Mouse (Mus musculus): Measurements from ENCODE around the gene Taf1b. TPM values are rescaled to one million over a fixed set of nuclear protein-coding genes. Genes with fewer than 3 reads are reported as not detected.

Gene Taf1b
- polyA plus RNA-seq, 1 experiment from 2014 or later: 37.9 TPM

DNA sequence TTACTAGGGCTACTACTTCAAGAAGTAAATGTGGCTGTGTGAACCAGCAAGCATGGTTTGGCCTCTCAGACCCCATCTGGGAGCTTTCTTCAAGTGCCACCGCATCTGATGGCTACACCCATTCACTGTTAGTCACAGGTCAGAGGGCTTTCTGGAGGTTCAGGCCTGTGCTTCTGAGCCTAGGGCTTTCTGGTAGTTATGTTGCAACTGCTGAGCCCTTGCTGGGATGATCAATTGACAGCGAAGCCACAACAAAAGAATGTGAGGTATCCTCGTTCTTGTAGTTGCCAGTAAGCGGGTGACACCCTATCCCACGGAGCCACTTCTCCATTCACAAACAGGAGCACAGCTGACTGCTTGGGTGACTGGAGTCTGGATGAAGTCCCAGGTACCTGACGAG is 67.2 kb downstream of the Taf1b start:
- 80% methylated on average over 6 of the region's 6 CpGs for WGBS
- no peak for ATAC-seq (ENCODE audit: low FRiP score)
- Histone ChIP-seq H3K27ac (no peak overlapping the region), H3K4me1 (replicated peaks) (no peaks in the 10 kb centered on the region), H3K4me3 (no peak overlapping the region), H3K9me3 (no peaks in the 10 kb centered on the region), H3K9ac (no peak overlapping the region), H3K27me3 (peaks cover 7% of the 10 kb centered on the region), H3K36me3 (peaks cover 6% of the 10 kb centered on the region; the same call in 1 of the 2 replicates), H3K4me2 (no peak overlapping the region)

DNA sequence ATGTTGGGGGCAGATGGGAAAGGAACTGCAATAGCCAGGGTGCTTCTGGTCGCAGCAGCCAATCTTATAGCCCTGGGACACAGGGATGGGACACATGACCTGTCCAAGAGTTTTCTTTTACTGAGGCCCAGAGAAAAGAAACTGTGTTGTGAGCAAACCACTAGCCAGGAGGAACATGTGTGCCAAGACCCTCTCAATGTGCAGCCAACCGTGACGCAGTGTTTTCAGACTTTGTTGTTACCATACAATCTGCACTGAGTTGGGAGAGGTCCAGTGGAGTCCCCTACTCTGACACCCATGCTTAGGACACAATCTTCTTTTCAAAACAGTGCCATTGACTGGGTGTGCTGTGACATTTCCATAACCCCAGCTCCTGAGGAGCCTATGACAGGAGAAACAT is 69.4 kb downstream of the Taf1b start:
- no peak overlapping the region for H3K4me3 ChIP-seq
- 88% methylated on average over 3 of the region's 3 CpGs for WGBS
- H3K27me3 ChIP-seq: peaks cover 22% of the 10 kb centered on the region
- no peaks in the 10 kb centered on the region for H3K9me3 ChIP-seq
- peaks cover 8% of the 10 kb centered on the region for H3K4me1 ChIP-seq (replicated peaks)
- no peak overlapping the region for H3K9ac ChIP-seq
- H3K36me3 ChIP-seq: no peaks in the 10 kb centered on the region
- no peak overlapping the region for H3K27ac ChIP-seq
- no peak overlapping the region for H3K4me2 ChIP-seq
- ATAC-seq (ENCODE audit: low FRiP score): no peak

DNA sequence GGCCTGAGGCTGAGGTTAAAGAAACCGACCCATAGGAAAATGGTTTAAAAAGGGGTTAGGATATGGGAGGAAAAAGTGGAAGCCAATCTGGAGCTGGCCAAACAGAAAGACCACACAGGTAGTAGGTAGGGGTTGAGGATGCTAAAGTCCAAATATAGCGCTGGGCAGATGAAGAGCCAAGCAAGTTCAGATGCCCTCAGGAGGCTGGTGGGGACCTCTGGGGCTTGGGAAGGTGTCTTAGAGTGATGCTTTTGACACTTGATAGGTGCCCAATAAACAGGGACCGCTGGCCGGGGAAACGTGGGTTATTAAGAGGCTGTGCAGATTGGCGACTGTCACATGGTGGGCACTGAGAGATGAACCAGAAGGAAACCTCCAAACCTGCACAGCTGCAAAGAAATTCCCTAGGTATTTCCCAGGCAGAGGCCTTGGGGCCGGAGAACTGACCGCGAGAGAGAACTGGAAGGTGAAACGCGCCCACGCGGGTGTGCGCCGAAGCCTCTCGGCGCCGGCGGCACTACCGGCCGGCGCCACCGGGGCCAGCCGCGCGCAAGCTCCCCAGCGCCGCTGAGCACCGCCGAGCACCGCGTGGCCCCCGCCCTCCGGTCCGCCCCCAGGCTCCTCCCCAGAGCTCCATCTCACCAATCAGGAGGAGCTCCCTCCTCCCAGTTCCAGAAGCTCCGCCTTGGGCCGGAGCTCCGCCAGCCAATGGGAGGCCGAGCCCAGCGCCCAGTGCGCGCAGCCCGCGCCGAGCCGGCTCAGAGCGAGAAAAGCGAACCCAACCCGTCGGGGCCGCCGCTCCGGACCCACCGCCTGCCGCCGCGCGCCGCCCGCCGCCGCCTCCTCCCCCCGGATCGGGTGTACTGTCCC is 73.6 kb downstream of the Taf1b start, which contains the start of gene Grhl1:
Gene Grhl1 (plus strand): TSS at position 761 of the 870 bp plus-strand sequence.
- peaks cover 9% of the 10 kb centered on the region for H3K4me1 ChIP-seq (replicated peaks)
- H3K27ac ChIP-seq: no peak within 1 kb of the TSS
- H3K9me3 ChIP-seq: no peaks in the 10 kb centered on the region
- H3K4me2 ChIP-seq: peak within 1 kb of the TSS; percentile 68
- peak within 1 kb of the TSS; percentile 65 for H3K4me3 ChIP-seq
- peak within 1 kb of the TSS; percentile 74 for H3K9ac ChIP-seq
- peaks cover 41% of the 10 kb centered on the region for H3K27me3 ChIP-seq
- H3K36me3 ChIP-seq: no peaks in the 10 kb centered on the region
- WGBS: 3% methylated on average over 59 of the region's 64 CpGs
- ATAC-seq (ENCODE audit: low FRiP score): peak; percentile 99

DNA sequence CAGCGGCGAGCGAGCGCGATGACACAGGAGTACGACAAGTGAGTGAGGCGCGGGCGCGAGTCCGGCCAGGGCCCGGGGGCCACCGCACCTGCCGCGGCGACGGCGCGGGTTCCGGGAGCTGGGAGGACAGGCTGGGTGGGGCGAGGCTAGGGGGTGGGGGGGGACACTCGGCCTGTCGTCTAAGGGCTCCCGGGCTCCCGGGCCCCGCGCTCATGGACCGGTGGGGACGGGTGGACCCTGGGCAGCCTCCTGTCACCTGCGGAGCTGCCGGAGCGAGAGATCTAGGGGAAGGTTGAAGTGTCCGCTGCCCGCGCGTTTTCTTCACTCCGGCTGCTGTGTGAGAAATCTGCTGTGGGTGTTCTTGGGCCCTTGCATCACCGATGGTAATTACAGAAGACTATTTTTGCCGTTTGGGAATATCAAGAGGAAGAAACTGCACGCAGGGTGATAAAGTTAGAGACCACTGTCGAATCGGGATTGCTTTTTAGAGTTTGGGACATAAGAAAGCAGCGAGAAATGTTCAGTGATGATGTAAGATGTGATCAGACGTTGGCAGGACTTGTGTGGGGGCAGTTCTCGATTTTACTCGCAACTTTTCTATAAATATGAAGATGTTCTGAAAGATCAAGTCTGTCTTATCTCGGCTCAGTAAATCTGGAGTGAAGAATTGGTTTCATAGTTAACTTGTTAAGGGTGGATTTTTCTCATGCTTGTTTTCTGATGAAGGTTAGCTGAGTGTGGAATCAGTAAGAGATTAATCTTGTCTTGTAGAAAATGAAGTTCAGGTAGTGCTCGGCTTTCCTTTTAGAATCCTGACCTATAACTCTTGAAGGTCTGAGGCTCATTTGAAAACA is 74.5 kb downstream of the Taf1b start:
- no peaks in the 10 kb centered on the region for H3K9me3 ChIP-seq
- H3K27ac ChIP-seq: no peak overlapping the region
- H3K36me3 ChIP-seq: no peaks in the 10 kb centered on the region
- peak; percentile 77 for ATAC-seq (ENCODE audit: low FRiP score)
- H3K4me1 ChIP-seq (replicated peaks): peaks cover 9% of the 10 kb centered on the region
- peak overlapping the region; percentile 68 for H3K4me2 ChIP-seq
- H3K27me3 ChIP-seq: peaks cover 41% of the 10 kb centered on the region
- peak overlapping the region; percentile 65 for H3K4me3 ChIP-seq
- peak overlapping the region; percentile 74 for H3K9ac ChIP-seq
- WGBS: 6% methylated on average over 47 of the region's 48 CpGs

DNA sequence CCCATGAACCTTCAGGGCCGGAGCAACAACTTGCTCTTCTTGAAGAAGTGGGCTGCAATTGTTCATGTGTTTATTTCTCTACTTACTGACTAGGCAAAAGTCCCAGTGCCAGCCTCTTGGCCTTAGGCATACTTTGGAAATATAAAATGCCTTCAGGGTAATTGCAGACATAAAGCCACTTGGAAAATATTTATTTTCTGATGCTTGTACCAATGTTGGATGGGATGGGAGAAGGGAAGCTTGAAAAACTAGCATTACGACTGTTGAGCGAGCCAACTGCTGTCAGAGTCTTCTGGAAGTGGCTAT is 75.1 kb downstream of the Taf1b start:
- ATAC-seq (ENCODE audit: low FRiP score): no peak
- H3K9me3 ChIP-seq: no peaks in the 10 kb centered on the region
- no peak overlapping the region for H3K9ac ChIP-seq
- no peak overlapping the region for H3K4me2 ChIP-seq
- peaks cover 41% of the 10 kb centered on the region for H3K27me3 ChIP-seq
- H3K4me1 ChIP-seq (replicated peaks): peaks cover 9% of the 10 kb centered on the region
- H3K4me3 ChIP-seq: no peak overlapping the region
- 62% methylated on average over 3 of the region's 3 CpGs for WGBS
- no peak overlapping the region for H3K27ac ChIP-seq
- no peaks in the 10 kb centered on the region for H3K36me3 ChIP-seq

DNA sequence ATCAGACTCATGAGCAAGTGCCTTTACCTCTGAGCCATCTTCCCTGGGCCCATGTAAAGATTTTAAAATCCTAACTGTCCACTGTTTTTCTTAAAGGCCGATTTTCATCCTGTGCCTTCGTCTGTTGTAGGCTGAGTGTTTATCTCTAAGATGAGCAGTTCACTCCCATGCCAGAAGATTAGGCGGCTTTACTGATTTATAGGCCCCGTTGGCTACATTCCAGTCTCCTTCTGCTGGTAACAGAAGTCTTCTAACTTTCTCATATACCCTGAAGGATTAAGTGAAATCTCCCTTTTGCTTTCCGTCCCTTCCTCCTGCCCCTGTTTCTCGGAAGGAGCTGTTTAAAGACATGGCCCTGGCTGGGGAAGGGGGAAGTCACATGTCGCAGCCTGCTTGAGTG is 76.7 kb downstream of the Taf1b start:
- no peak overlapping the region for H3K4me3 ChIP-seq
- H3K36me3 ChIP-seq: no peaks in the 10 kb centered on the region
- H3K27ac ChIP-seq: no peak overlapping the region
- no peaks in the 10 kb centered on the region for H3K9me3 ChIP-seq
- peaks cover 9% of the 10 kb centered on the region for H3K4me1 ChIP-seq (replicated peaks)
- peaks cover 39% of the 10 kb centered on the region for H3K27me3 ChIP-seq
- no peak for ATAC-seq (ENCODE audit: low FRiP score)
- 64% methylated on average over 7 of the region's 7 CpGs for WGBS
- H3K4me2 ChIP-seq: no peak overlapping the region
- H3K9ac ChIP-seq: no peak overlapping the region

DNA sequence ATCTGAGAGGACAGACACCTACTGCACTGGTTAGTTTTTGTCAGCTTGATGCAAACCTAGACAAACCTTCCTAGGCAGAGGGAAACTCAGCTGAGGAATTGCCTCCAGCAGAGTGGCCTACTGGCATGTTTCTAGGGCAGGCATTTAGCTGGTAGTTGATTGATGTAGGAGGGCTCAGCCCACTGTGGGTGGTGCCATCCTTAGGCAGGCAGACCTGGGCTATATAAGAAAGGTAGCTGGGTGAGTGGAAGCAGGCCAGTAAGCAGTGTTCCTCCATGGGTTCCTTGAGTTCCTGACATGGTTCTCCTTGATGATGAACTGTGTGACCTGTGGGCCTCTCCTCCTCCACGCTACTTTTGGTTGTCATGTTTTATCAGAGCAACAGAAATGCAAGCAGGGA is 82.3 kb downstream of the Taf1b start:
- no peak for ATAC-seq (ENCODE audit: low FRiP score)
- H3K27me3 ChIP-seq: 0 out of 2 replicates have a peak, but pooled peaks cover 4% of the 10 kb centered on the region
- 92% methylated on average over 1 of the region's 1 CpGs for WGBS

DNA sequence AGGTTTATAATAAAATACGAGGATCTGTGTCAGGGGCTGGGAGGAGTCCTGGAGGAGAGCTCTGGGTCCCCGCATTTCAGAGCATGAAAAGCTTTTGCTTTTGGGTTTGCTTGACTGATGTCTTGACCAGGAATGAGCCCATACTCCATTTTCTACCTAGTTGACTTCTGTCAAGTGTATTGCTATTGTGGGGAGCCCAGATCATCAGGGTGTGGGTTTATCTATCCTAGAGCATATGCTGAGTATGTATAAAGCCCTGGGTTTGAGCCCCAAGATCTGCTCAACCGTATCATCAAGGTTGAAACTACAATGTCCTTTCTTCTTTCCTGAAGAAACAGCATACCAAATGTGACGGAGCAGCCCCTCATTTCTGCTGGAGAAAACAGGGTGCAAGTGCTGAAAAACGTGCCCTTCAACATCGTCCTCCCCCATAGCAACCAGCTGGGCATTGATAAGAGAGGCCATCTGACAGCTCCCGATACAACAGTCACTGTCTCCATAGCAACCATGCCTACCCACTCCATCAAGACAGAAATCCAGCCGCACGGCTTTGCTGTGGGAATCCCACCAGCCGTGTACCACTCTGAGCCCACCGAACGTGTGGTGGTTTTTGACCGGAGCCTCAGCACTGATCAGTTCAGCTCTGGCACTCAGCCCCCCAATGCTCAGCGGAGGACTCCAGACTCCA is 83.0 kb downstream of the Taf1b start:
- H3K4me3 ChIP-seq: no peak overlapping the region
- H3K27me3 ChIP-seq: 0 out of 2 replicates have a peak, but pooled peaks cover under 1% of the 10 kb centered on the region
- no peaks in the 10 kb centered on the region for H3K9me3 ChIP-seq
- 56% methylated on average over 14 of the region's 14 CpGs for WGBS
- H3K27ac ChIP-seq: no peak overlapping the region
- no peak overlapping the region for H3K4me2 ChIP-seq
- H3K4me1 ChIP-seq (replicated peaks): peaks cover 7% of the 10 kb centered on the region
- H3K9ac ChIP-seq: no peak overlapping the region
- 0 out of 2 replicates have a peak, but pooled peaks cover under 1% of the 10 kb centered on the region for H3K36me3 ChIP-seq
- ATAC-seq (ENCODE audit: low FRiP score): peak; percentile 71; the same call in 1 of the 2 replicates

More for the DNA sequence above, 82.3 kb downstream of the Taf1b start:
- no peaks in the 10 kb centered on the region for H3K36me3 ChIP-seq
- H3K9ac ChIP-seq: no peak overlapping the region
- H3K27ac ChIP-seq: no peak overlapping the region
- no peaks in the 10 kb centered on the region for H3K9me3 ChIP-seq
- peaks cover 7% of the 10 kb centered on the region for H3K4me1 ChIP-seq (replicated peaks)
- no peak overlapping the region for H3K4me3 ChIP-seq
- no peak overlapping the region for H3K4me2 ChIP-seq

DNA sequence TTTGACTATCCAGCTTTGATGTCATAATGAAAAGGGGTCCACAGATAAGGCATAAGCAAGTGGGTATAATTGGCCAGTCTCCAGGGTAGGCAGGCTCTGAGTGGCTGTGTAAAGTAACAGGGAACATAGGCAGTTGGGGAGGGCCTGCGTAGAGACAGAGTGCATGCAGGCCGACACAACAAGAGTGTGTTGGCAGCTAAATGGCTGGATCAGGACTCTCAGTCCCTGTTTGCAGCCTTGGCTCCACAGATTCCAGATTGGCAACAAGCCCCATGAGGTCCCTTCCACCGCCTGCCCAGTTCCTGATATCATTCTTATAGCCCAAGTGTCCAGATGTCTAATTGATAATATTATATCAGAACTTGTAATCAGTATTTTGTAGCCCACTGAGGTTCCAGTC is 85.5 kb downstream of the Taf1b start:
- Histone ChIP-seq H3K9me3 (no peaks in the 10 kb centered on the region), H3K4me3 (no peak overlapping the region), H3K9ac (no peak overlapping the region), H3K4me1 (replicated peaks) (peaks cover 7% of the 10 kb centered on the region), H3K36me3 (peaks cover 5% of the 10 kb centered on the region; the same call in 1 of the 2 replicates), H3K4me2 (no peak overlapping the region), H3K27me3 (no peaks in the 10 kb centered on the region), H3K27ac (no peak overlapping the region)
- 82% methylated on average over 3 of the region's 3 CpGs for WGBS
- ATAC-seq (ENCODE audit: low FRiP score): no peak

DNA sequence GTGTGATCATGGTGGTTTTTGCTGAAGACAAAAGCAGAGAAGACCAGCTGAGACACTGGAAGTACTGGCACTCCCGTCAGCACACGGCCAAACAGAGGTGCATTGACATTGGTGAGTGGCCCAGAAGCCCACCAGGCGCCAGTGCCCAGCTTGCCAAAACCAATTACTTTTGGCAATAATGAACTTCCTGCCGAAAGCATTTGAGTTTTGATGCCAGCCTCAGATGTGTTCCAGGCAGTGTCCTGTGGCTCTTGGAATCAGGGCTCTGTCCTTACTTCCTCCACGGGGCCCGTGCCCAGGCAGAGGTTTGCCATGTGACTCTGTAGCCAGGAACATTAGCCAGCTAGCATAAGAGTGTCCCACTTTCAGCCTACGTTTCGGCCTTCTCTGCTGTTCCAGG is 86.7 kb downstream of the Taf1b start:
- WGBS: 88% methylated on average over 8 of the region's 8 CpGs
- no peak for ATAC-seq (ENCODE audit: low FRiP score)
- Histone ChIP-seq H3K9me3 (no peaks in the 10 kb centered on the region), H3K4me2 (no peak overlapping the region), H3K4me3 (no peak overlapping the region), H3K36me3 (peaks cover 5% of the 10 kb centered on the region; the same call in 1 of the 2 replicates), H3K9ac (no peak overlapping the region), H3K27ac (no peak overlapping the region), H3K4me1 (replicated peaks) (peaks cover 7% of the 10 kb centered on the region), H3K27me3 (no peaks in the 10 kb centered on the region)

DNA sequence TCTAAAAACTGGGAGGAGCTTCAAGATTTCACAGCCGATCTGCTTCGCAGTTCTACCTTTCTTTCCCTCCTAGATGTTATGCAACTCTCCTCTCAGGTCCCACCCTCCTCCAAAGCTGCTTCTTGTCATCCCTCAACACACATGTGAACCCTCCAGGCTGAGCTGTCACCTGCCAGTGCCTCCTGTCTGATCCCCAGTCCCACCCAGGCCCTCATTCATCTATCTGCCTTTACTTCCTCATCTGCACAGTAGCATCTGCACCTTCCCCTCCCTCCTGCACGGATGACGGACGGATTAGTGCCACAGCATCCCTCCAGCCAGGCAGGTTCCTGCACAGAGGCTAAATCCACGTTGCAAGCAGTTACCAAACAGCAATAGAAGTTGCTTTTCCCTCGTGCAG is 88.0 kb downstream of the Taf1b start:
- no peak for ATAC-seq (ENCODE audit: low FRiP score)
- 75% methylated on average over 7 of the region's 7 CpGs for WGBS
- Histone ChIP-seq H3K4me2 (no peak overlapping the region), H3K4me1 (replicated peaks) (peaks cover 3% of the 10 kb centered on the region), H3K4me3 (no peak overlapping the region), H3K27ac (no peak overlapping the region), H3K9ac (no peak overlapping the region), H3K27me3 (no peaks in the 10 kb centered on the region), H3K9me3 (no peaks in the 10 kb centered on the region), H3K36me3 (peaks cover 5% of the 10 kb centered on the region; the same call in 1 of the 2 replicates)

DNA sequence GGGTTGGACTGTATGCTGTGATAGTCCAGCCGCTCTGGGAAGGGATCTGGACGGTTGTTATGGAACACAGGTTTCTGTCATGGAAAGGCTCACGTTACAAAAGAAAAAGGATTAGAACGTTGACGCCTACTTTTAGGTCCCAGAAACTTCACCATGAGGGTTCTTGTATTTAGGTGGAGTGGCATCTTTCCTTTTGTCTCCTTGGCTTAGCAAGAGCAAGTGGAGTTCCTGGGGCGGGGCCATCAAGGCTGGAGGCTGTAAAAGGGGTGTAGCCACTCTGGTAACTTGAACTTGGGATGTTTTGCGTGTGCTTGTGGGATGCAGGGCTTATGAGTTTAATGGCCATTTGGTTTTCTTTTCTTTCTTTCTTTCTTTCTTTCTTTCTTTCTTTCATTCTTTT is 92.2 kb downstream of the Taf1b start:
- no peak for ATAC-seq (ENCODE audit: low FRiP score)
- 85% methylated on average over 7 of the region's 7 CpGs for WGBS

More for the DNA sequence above, 92.2 kb downstream of the Taf1b start:
- no peak overlapping the region for H3K4me2 ChIP-seq
- no peak overlapping the region for H3K27ac ChIP-seq
- no peaks in the 10 kb centered on the region for H3K27me3 ChIP-seq
- H3K4me1 ChIP-seq (replicated peaks): peaks cover 6% of the 10 kb centered on the region
- no peaks in the 10 kb centered on the region for H3K9me3 ChIP-seq
- H3K36me3 ChIP-seq: peaks cover 5% of the 10 kb centered on the region; the same call in 1 of the 2 replicates
- no peak overlapping the region for H3K4me3 ChIP-seq
- no peak overlapping the region for H3K9ac ChIP-seq

All from hindbrain, embryonic 13.5 days (tissue).